Mouse (Mus musculus): ENCODE results near the gene Arhgap33.

DNA sequence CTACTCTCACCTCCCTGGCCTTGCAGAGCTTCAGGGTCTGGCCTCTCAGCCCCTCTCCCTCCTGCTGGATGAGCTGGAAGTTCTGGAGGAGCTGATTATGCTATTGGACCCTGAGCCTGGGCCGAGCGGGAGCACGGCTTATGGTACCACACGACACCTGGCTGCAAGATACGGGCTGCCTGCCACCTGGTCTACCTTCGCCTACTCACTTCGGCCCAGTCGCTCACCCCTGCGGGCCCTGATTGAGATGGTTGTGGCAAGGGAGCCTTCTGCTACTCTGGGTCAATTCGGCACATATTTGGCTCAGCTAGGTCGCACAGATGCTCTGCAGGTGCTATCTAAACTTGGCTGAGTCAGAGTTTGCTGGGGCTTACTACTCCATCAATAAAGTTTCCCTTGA lies 32.7 kb upstream of the Arhgap33 start:
- TF ChIP-seq CTCF (conservative IDR thresholded peaks at IDR 0.05; ENCODE audit: insufficient read depth, insufficient read length, low read depth, low read length) (no peak), POLR2A (IDR thresholded peaks at IDR 0.05; ENCODE audit: low read depth, low read length) (no peak)

Measured in kidney, adult 2 months (tissue).